Mouse (Mus musculus) ES-E14 (cell line): ENCODE measurements at regions not wholly inside any gene's neighbourhood (a gene's known extent, or its start where the extent isn't known, plus 50 kb on each side); places are given as distances from the start of the nearest gene placed in this dataset.

Source experiments
- DNase-seq: peaks from one replicate; pipeline ENCODE4 v3.0.0-alpha.2; 2013; ENCODE audit warnings: low read depth, low spot score
- H3K27ac ChIP-seq: 2 replicates; pipeline ENCODE4 v1.5.1; 2012; ENCODE audit warnings: low read depth, mild to moderate bottlenecking, low read length, moderate library complexity, mixed read lengths; ENCODE audit not compliant: poor library complexity, insufficient read depth, severe bottlenecking
- H3K36me3 ChIP-seq: 2 replicates; pipeline ENCODE4 v1.6.1; 2012; ENCODE audit warnings: mild to moderate bottlenecking, low read length, moderate library complexity, mixed read lengths; ENCODE audit not compliant: control insufficient read depth, poor library complexity, insufficient read depth, severe bottlenecking
- H3K4me1 ChIP-seq, 2 experiments: fragments of 150-350 bp in 1 of 2; sonication (generic) in 1 of 2; 2 replicates each; pipeline ENCODE4 v1.6.1; 2012; ENCODE audit warnings: low read length in 2 of 2, mild to moderate bottlenecking in 1 of 2, mixed read lengths in 1 of 2; ENCODE audit not compliant: control insufficient read depth in 2 of 2, insufficient read depth in 2 of 2, poor library complexity in 1 of 2
- H3K4me3 ChIP-seq, 2 experiments: fragments of 150-350 bp in 1 of 2; sonication (generic) in 1 of 2; 2 replicates each; pipeline ENCODE4 v1.5.1; 2012; ENCODE audit warnings: low read length in 2 of 2, low read depth in 1 of 2, mild to moderate bottlenecking in 1 of 2, mixed read lengths in 1 of 2; ENCODE audit not compliant: insufficient read depth in 1 of 2, poor library complexity in 1 of 2, severe bottlenecking in 1 of 2
- H3K9ac ChIP-seq: 2 replicates; pipeline ENCODE4 v1.6.1; 2012; ENCODE audit warnings: low read depth, mild to moderate bottlenecking, low read length, mixed read lengths; ENCODE audit not compliant: poor library complexity, insufficient read depth, severe bottlenecking
- H3K9me3 ChIP-seq: fragments of 150-350 bp; sonication (generic); 2 replicates; pipeline ENCODE4 v1.6.1; 2012; ENCODE audit warnings: low read depth, mild to moderate bottlenecking, low read length; ENCODE audit not compliant: control insufficient read depth, insufficient read depth
- CHD2 ChIP-seq: IDR thresholded peaks from 2 replicates; pipeline ENCODE4 v1.6.1; 2014; ENCODE audit warnings: mild to moderate bottlenecking, low read depth, low read length, inconsistent platforms
- HCFC1 ChIP-seq: IDR thresholded peaks from 2 replicates; pipeline ENCODE4 v1.6.1; 2012; ENCODE audit warnings: low read length, inconsistent platforms, borderline replicate concordance; ENCODE audit not compliant: insufficient read depth
- MAFK ChIP-seq: IDR thresholded peaks from 2 replicates; pipeline ENCODE4 v1.6.1; 2014; ENCODE audit warnings: mild to moderate bottlenecking, low read depth, low read length, inconsistent platforms; ENCODE audit not compliant: insufficient read depth
- ZC3H11A ChIP-seq: IDR thresholded peaks from 2 replicates; pipeline ENCODE4 v1.6.1; 2012; ENCODE audit warnings: low read depth, mild to moderate bottlenecking, inconsistent platforms, low read length, borderline replicate concordance
- ZNF384 ChIP-seq: IDR thresholded peaks from 2 replicates; pipeline ENCODE4 v1.6.1; 2012; ENCODE audit warnings: low read depth, low read length, inconsistent platforms
- in situ Hi-C, 2 experiments: fragments of 600-800 bp; cut with MboI; formaldehyde crosslinking; loops; one replicate each; pipeline ENCODE4 v1.15.1; 2025; ENCODE audit warnings: low sequenced_read_pairs in 2 of 2, inconsistent platforms in 1 of 2; ENCODE audit not compliant: unreplicated experiment in 2 of 2

- TF ChIP-seq CHD2, result no peak
- no peak for TF ChIP-seq ZC3H11A
- no peak for TF ChIP-seq ZNF384
- TF ChIP-seq MAFK, result no peak
- no peak for TF ChIP-seq HCFC1
- in situ Hi-C loops, result no loop called here
- Histone ChIP-seq H3K4me1 (no peaks in the 10 kb centered on the region), H3K4me3 (no peak overlapping the region), H3K27ac (no peak overlapping the region), H3K9ac (no peak overlapping the region), H3K9me3 (no peaks in the 10 kb centered on the region), H3K36me3 (no peaks in the 10 kb centered on the region)
- no peak for DNase-seq
These were observed 106.0 kb upstream of the Cdh4 start for GRCm38 (mm10) chr2:179336235-179336634.

GRCm38 (mm10) chr2:179352676-179353075, 89.6 kb upstream of the Cdh4 start:
- no peak overlapping the region for H3K27ac ChIP-seq
- peaks cover 0 to 5% of the 10 kb centered on the region in 2 experiments; a peak in 2 of 4 replicates for H3K4me1 ChIP-seq
- H3K9me3 ChIP-seq, result no peaks in the 10 kb centered on the region
- H3K9ac ChIP-seq, result no peak overlapping the region
- in situ Hi-C loops, result no loop called here
- TF ChIP-seq ZC3H11A (no peak), CHD2 (no peak), MAFK (no peak), HCFC1 (no peak), ZNF384 (no peak)
- no peak for DNase-seq
- H3K4me3 ChIP-seq, result no peak overlapping the region
- H3K36me3 ChIP-seq, result no peaks in the 10 kb centered on the region

- Histone ChIP-seq H3K9me3 (no peaks in the 10 kb centered on the region), H3K27ac (no peak overlapping the region), H3K36me3 (no peaks in the 10 kb centered on the region), H3K4me3 (no peak overlapping the region), H3K4me1 (peaks cover 0 to 5% of the 10 kb centered on the region in 2 experiments; a peak in 2 of 4 replicates), H3K9ac (no peak overlapping the region)
- in situ Hi-C loops, result no loop called here
- no peak for TF ChIP-seq MAFK
- no peak for TF ChIP-seq ZC3H11A
- no peak for TF ChIP-seq HCFC1
- no peak for TF ChIP-seq CHD2
- TF ChIP-seq ZNF384, result no peak
- DNase-seq, result peak; percentile 2
These were observed 87.4 kb upstream of the Cdh4 start for GRCm38 (mm10) chr2:179354866-179355265.

- H3K4me3 ChIP-seq, result no peak overlapping the region
- in situ Hi-C loops, result no loop called here
These were observed 71.2 kb upstream of the Cdh4 start for GRCm38 (mm10) chr2:179370882-179371546.

More at GRCm38 (mm10) chr2:179370882-179371546, 71.2 kb upstream of the Cdh4 start:
- no peak overlapping the region for H3K27ac ChIP-seq
- DNase-seq, result no peak
- H3K36me3 ChIP-seq, result no peaks in the 10 kb centered on the region
- no peaks in the 10 kb centered on the region for H3K4me1 ChIP-seq
- TF ChIP-seq HCFC1, result no peak
- TF ChIP-seq ZC3H11A, result no peak
- TF ChIP-seq ZNF384, result no peak
- TF ChIP-seq CHD2, result no peak
- TF ChIP-seq MAFK, result no peak
- no peak overlapping the region for H3K9ac ChIP-seq
- no peaks in the 10 kb centered on the region for H3K9me3 ChIP-seq
